Mouse (Mus musculus): ENCODE results near the gene Zfhx3.

The Zfhx3 gene

GRCm38 (mm10) chr8:108932729-108933128 is 990.3 kb downstream of the Zfhx3 start:
- no peak for DNase-seq (ENCODE audit: low spot score in 2 of 2)

- DNase-seq (ENCODE audit: low spot score in 2 of 2): no peak
Measured at GRCm38 (mm10) chr8:108935834-108936694, 993.6 kb downstream of the Zfhx3 start.

GRCm38 (mm10) chr8:108936695-108937448 is 994.4 kb downstream of the Zfhx3 start:
- DNase-seq (ENCODE audit: low spot score in 2 of 2): no peak

- DNase-seq (ENCODE audit: low spot score in 2 of 2): no peak
Measured at GRCm38 (mm10) chr8:108937904-108938455, 995.5 kb downstream of the Zfhx3 start.

GRCm38 (mm10) chr8:108942686-108943085 is 1000.2 kb downstream of the Zfhx3 start:
- no peak for DNase-seq (ENCODE audit: low spot score in 2 of 2)

GRCm38 (mm10) chr8:108943132-108943531 is 1000.7 kb downstream of the Zfhx3 start:
- DNase-seq (ENCODE audit: low spot score in 2 of 2): no peak

- DNase-seq (ENCODE audit: low spot score in 2 of 2): no peak
Measured at GRCm38 (mm10) chr8:108944312-108944711, 1001.9 kb downstream of the Zfhx3 start.

- no peak for DNase-seq (ENCODE audit: low spot score in 2 of 2)
Measured at GRCm38 (mm10) chr8:108950311-108950710, 1007.9 kb downstream of the Zfhx3 start.

GRCm38 (mm10) chr8:108951560-108951959 is 1009.1 kb downstream of the Zfhx3 start:
- no peak for DNase-seq (ENCODE audit: low spot score in 2 of 2)

- DNase-seq (ENCODE audit: low spot score in 2 of 2): no peak
Measured at GRCm38 (mm10) chr8:108956416-108956815, 1014.0 kb downstream of the Zfhx3 start.

- DNase-seq (ENCODE audit: low spot score in 2 of 2): no peak
Measured at GRCm38 (mm10) chr8:108962516-108962915, 1020.1 kb downstream of the Zfhx3 start.

- DNase-seq (ENCODE audit: low spot score in 2 of 2): no peak
Measured at GRCm38 (mm10) chr8:108963181-108963580, 1020.7 kb downstream of the Zfhx3 start.

GRCm38 (mm10) chr8:108966041-108966440 is 1023.6 kb downstream of the Zfhx3 start:
- DNase-seq (ENCODE audit: low spot score in 2 of 2): no peak

GRCm38 (mm10) chr8:108973639-108974325 is 1031.3 kb downstream of the Zfhx3 start:
- no peak for DNase-seq (ENCODE audit: low spot score in 2 of 2)

- DNase-seq (ENCODE audit: low spot score in 2 of 2): no peak
Measured at GRCm38 (mm10) chr8:108977693-108978361, 1035.4 kb downstream of the Zfhx3 start.

GRCm38 (mm10) chr8:108978362-108978750 is 1035.9 kb downstream of the Zfhx3 start:
- DNase-seq (ENCODE audit: low spot score in 2 of 2): no peak

GRCm38 (mm10) chr8:108984904-108985303 is 1042.5 kb downstream of the Zfhx3 start:
- no peak for DNase-seq (ENCODE audit: low spot score in 2 of 2)

- DNase-seq (ENCODE audit: low spot score in 2 of 2): no peak
Measured at GRCm38 (mm10) chr8:108989841-108990240, 1047.4 kb downstream of the Zfhx3 start.

- DNase-seq (ENCODE audit: low spot score in 2 of 2): no peak
Measured at GRCm38 (mm10) chr8:108990537-108990936, 1048.1 kb downstream of the Zfhx3 start.

GRCm38 (mm10) chr8:108991395-108991794 is 1049.0 kb downstream of the Zfhx3 start:
- no peak for DNase-seq (ENCODE audit: low spot score in 2 of 2)

GRCm38 (mm10) chr8:108993718-108994117 is 1051.3 kb downstream of the Zfhx3 start:
- DNase-seq (ENCODE audit: low spot score in 2 of 2): no peak

All from heart, adult 9 months (tissue).